Mouse (Mus musculus) lung, adult 2 months (tissue): ENCODE measurements at regions not wholly inside any gene's neighbourhood (a gene's known extent, or its start where the extent isn't known, plus 50 kb on each side); places are given as distances from the start of the nearest gene placed in this dataset.
"Not testable (repeated sequence)": the region's sequence is repeated elsewhere in the genome, so short reads cannot be mapped to it uniquely, and the experiment has no call there.

Source experiments
- DNase-seq: peaks from one replicate; pipeline ENCODE4 v3.0.0; 2022
- H3K4me1 ChIP-seq: fragments of 200-500 bp; 2 replicates; pipeline ENCODE4 v1.6.1; 2011; ENCODE audit warnings: low read length; ENCODE audit not compliant: control insufficient read depth, insufficient read depth
- H3K4me3 ChIP-seq: fragments of 200-500 bp; replicated peaks from 2 replicates; pipeline ENCODE3; 2011; ENCODE audit warnings: low read depth, mild to moderate bottlenecking, control low read depth, low read length; ENCODE audit errors: extremely low read depth
- CTCF ChIP-seq: fragments of 200-500 bp; IDR thresholded peaks from 2 replicates; pipeline ENCODE4 v1.5.1; 2011; ENCODE audit warnings: mild to moderate bottlenecking, low read length, control low read depth; ENCODE audit not compliant: insufficient read depth
- POLR2A ChIP-seq: fragments of 200-500 bp; IDR thresholded peaks from 2 replicates; pipeline ENCODE4 v1.6.1; 2011; ENCODE audit warnings: low read depth, mild to moderate bottlenecking, control low read depth, low read length, borderline replicate concordance; ENCODE audit errors: extremely low read depth
- WGBS: fragments of 180-500 bp; shearing (Covaris S2); methylation state at CpG from one replicate; pipeline ENCODE4 v1.1.7; 2018; 5-methylcytosine and 5-hydroxymethylcytosine counted together

- H3K4me1 ChIP-seq: peaks cover 3% of the 10 kb centered on the region; the same call in 1 of the 2 replicates
- no peak for DNase-seq
- WGBS: 26% methylated on average over 1 of the region's 1 CpGs
- TF ChIP-seq POLR2A (no peak), CTCF (no peak)
- no peak overlapping the region for H3K4me3 ChIP-seq
Observed at GRCm38 (mm10) chr2:57185151-57185550, 52.3 kb upstream of the Gpd2 start.

- 70% methylated on average over 3 of the region's 3 CpGs for WGBS
- H3K4me1 ChIP-seq, H3K4me3 ChIP-seq, DNase-seq: not testable (repeated sequence)
Observed at GRCm38 (mm10) chr2:57183108-57183507, 54.3 kb upstream of the Gpd2 start.

- under 1% methylated on average over 37 of the region's 37 CpGs for WGBS
- peak overlapping the region; percentile 84 for H3K4me3 ChIP-seq
- no peak for TF ChIP-seq CTCF
- no peak for TF ChIP-seq POLR2A
- peaks cover 3% of the 10 kb centered on the region; the same call in 1 of the 2 replicates for H3K4me1 ChIP-seq
- DNase-seq: peak; percentile 95
Observed at GRCm38 (mm10) chr2:57181692-57182541, 55.5 kb upstream of the Gpd2 start.

- no peak for TF ChIP-seq POLR2A
- no peak for TF ChIP-seq CTCF
- no peak for DNase-seq
- Histone ChIP-seq H3K4me3 (peak overlapping the region; percentile 84), H3K4me1 (peaks cover 3% of the 10 kb centered on the region; the same call in 1 of the 2 replicates)
- 7% methylated on average over 4 of the region's 4 CpGs for WGBS
Observed at GRCm38 (mm10) chr2:57181350-57181691, 56.1 kb upstream of the Gpd2 start.

- no peak for DNase-seq
- Histone ChIP-seq H3K4me1 (peaks cover 3% of the 10 kb centered on the region; the same call in 1 of the 2 replicates), H3K4me3 (no peak overlapping the region)
- WGBS: 85% methylated on average over 6 of the region's 6 CpGs
- TF ChIP-seq POLR2A (no peak), CTCF (no peak)
Observed at GRCm38 (mm10) chr2:57178056-57178455, 54.3 kb upstream of the Nr4a2 start.

- no peak overlapping the region for H3K4me3 ChIP-seq
- DNase-seq: no peak
- H3K4me1 ChIP-seq: peaks cover 3% of the 10 kb centered on the region; the same call in 1 of the 2 replicates
- WGBS: 57% methylated on average over 7 of the region's 7 CpGs
- TF ChIP-seq CTCF: no peak
- no peak for TF ChIP-seq POLR2A
Observed at GRCm38 (mm10) chr2:57176547-57176946, 52.7 kb upstream of the Nr4a2 start.

- H3K4me1 ChIP-seq: no peaks in the 10 kb centered on the region
- no peak for DNase-seq
- H3K4me3 ChIP-seq: no peak overlapping the region
- WGBS: 44% methylated on average over 1 of the region's 1 CpGs
- TF ChIP-seq CTCF: no peak
- TF ChIP-seq POLR2A: no peak
Observed at GRCm38 (mm10) chr2:57175219-57175618, 51.4 kb upstream of the Nr4a2 start.
